Mouse (Mus musculus): ENCODE data around the gene Prrc2b.

- TF ChIP-seq CTCF (IDR thresholded peaks at IDR 0.05; ENCODE audit: low read depth): no peak
- no peak for TF ChIP-seq EP300 (IDR thresholded peaks at IDR 0.05; ENCODE audit: low read depth)
Observed at GRCm38 (mm10) chr2:32189060-32189681, 38.3 kb downstream of the Prrc2b start.
